Mouse (Mus musculus): ENCODE data around the gene Fer. TPM values are rescaled to one million over a fixed set of nuclear protein-coding genes. Genes with fewer than 3 reads are reported as not detected.

The Fer gene
- polyA plus RNA-seq, 1 experiment from 2014 or later, result 36.0 TPM

- DNase-seq (ENCODE audit: low spot score) (no peak), ATAC-seq (ENCODE audit: insufficient read depth, low FRiP score, low TSS enrichment) (no peak)
- WGBS, result 87% methylated on average over 8 of the region's 8 CpGs
- no peaks in the 10 kb centered on the region for H3K36me3 ChIP-seq (ENCODE audit: control insufficient read depth, insufficient read depth, low read length)
- H3K27me3 ChIP-seq (ENCODE audit: control insufficient read depth, insufficient read depth, low read length), result no peaks in the 10 kb centered on the region
- H3K4me2 ChIP-seq (ENCODE audit: low read depth), result no peak overlapping the region
- H3K9me3 ChIP-seq (ENCODE audit: control insufficient read depth, low read length), result no peaks in the 10 kb centered on the region
- no peaks in the 10 kb centered on the region for H3K4me1 ChIP-seq (ENCODE audit: control insufficient read depth, insufficient read depth, low read length)
- no peak overlapping the region for H3K4me3 ChIP-seq (ENCODE audit: low read depth, low read length)
- H3K9ac ChIP-seq (ENCODE audit: low read length), result no peak overlapping the region
- no peak overlapping the region for H3K27ac ChIP-seq (ENCODE audit: low read depth, low read length)
These were observed 275.3 kb downstream of the Fer start for GRCm38 (mm10) chr17:64138036-64138717.

- ATAC-seq (ENCODE audit: insufficient read depth, low FRiP score, low TSS enrichment) (no peak), DNase-seq (ENCODE audit: low spot score) (no peak)
- Histone ChIP-seq H3K27ac (ENCODE audit: low read depth, low read length) (no peak overlapping the region), H3K27me3 (ENCODE audit: control insufficient read depth, insufficient read depth, low read length) (no peaks in the 10 kb centered on the region), H3K4me1 (ENCODE audit: control insufficient read depth, insufficient read depth, low read length) (no peaks in the 10 kb centered on the region), H3K4me2 (ENCODE audit: low read depth) (no peak overlapping the region), H3K9me3 (ENCODE audit: control insufficient read depth, low read length) (no peaks in the 10 kb centered on the region), H3K36me3 (ENCODE audit: control insufficient read depth, insufficient read depth, low read length) (no peaks in the 10 kb centered on the region), H3K4me3 (ENCODE audit: low read depth, low read length) (no peak overlapping the region), H3K9ac (ENCODE audit: low read length) (no peak overlapping the region)
- 93% methylated on average over 11 of the region's 11 CpGs for WGBS
These were observed 276.5 kb downstream of the Fer start for GRCm38 (mm10) chr17:64139231-64139915.

GRCm38 (mm10) chr17:64140063-64140850, 277.4 kb downstream of the Fer start:
- DNase-seq (ENCODE audit: low spot score) (peak; percentile 60), ATAC-seq (ENCODE audit: insufficient read depth, low FRiP score, low TSS enrichment) (peak; percentile 83)
- WGBS, result 68% methylated on average over 18 of the region's 18 CpGs

GRCm38 (mm10) chr17:64141856-64142255, 279.0 kb downstream of the Fer start:
- no peak for ATAC-seq (ENCODE audit: insufficient read depth, low FRiP score, low TSS enrichment)
- H3K36me3 ChIP-seq (ENCODE audit: control insufficient read depth, insufficient read depth, low read length), result no peaks in the 10 kb centered on the region
- H3K9ac ChIP-seq (ENCODE audit: low read length), result no peak overlapping the region
- no peak overlapping the region for H3K27ac ChIP-seq (ENCODE audit: low read depth, low read length)
- H3K4me1 ChIP-seq (ENCODE audit: control insufficient read depth, insufficient read depth, low read length), result no peaks in the 10 kb centered on the region
- H3K4me2 ChIP-seq (ENCODE audit: low read depth), result no peak overlapping the region
- H3K4me3 ChIP-seq (ENCODE audit: low read depth, low read length), result no peak overlapping the region
- no peak for DNase-seq (ENCODE audit: low spot score)
- no peaks in the 10 kb centered on the region for H3K27me3 ChIP-seq (ENCODE audit: control insufficient read depth, insufficient read depth, low read length)
- WGBS, result 87% methylated on average over 9 of the region's 9 CpGs
- no peaks in the 10 kb centered on the region for H3K9me3 ChIP-seq (ENCODE audit: control insufficient read depth, low read length)

More at GRCm38 (mm10) chr17:64140063-64140850, 277.4 kb downstream of the Fer start:
- Histone ChIP-seq H3K27me3 (ENCODE audit: control insufficient read depth, insufficient read depth, low read length) (no peaks in the 10 kb centered on the region), H3K4me3 (ENCODE audit: low read depth, low read length) (no peak overlapping the region), H3K9me3 (ENCODE audit: control insufficient read depth, low read length) (no peaks in the 10 kb centered on the region), H3K27ac (ENCODE audit: low read depth, low read length) (no peak overlapping the region), H3K4me1 (ENCODE audit: control insufficient read depth, insufficient read depth, low read length) (no peaks in the 10 kb centered on the region), H3K4me2 (ENCODE audit: low read depth) (no peak overlapping the region), H3K9ac (ENCODE audit: low read length) (no peak overlapping the region), H3K36me3 (ENCODE audit: control insufficient read depth, insufficient read depth, low read length) (no peaks in the 10 kb centered on the region)

GRCm38 (mm10) chr17:64146409-64146808, 283.5 kb downstream of the Fer start:
- Histone ChIP-seq H3K4me1 (ENCODE audit: control insufficient read depth, insufficient read depth, low read length) (no peaks in the 10 kb centered on the region), H3K27ac (ENCODE audit: low read depth, low read length) (no peak overlapping the region), H3K4me2 (ENCODE audit: low read depth) (no peak overlapping the region), H3K4me3 (ENCODE audit: low read depth, low read length) (no peak overlapping the region), H3K27me3 (ENCODE audit: control insufficient read depth, insufficient read depth, low read length) (no peaks in the 10 kb centered on the region), H3K36me3 (ENCODE audit: control insufficient read depth, insufficient read depth, low read length) (no peaks in the 10 kb centered on the region), H3K9ac (ENCODE audit: low read length) (no peak overlapping the region), H3K9me3 (ENCODE audit: control insufficient read depth, low read length) (no peaks in the 10 kb centered on the region)
- 96% methylated on average over 4 of the region's 4 CpGs for WGBS
- ATAC-seq (ENCODE audit: insufficient read depth, low FRiP score, low TSS enrichment) (no peak), DNase-seq (ENCODE audit: low spot score) (no peak)

- Histone ChIP-seq H3K36me3 (ENCODE audit: control insufficient read depth, insufficient read depth, low read length) (no peaks in the 10 kb centered on the region), H3K4me1 (ENCODE audit: control insufficient read depth, insufficient read depth, low read length) (no peaks in the 10 kb centered on the region), H3K4me3 (ENCODE audit: low read depth, low read length) (no peak overlapping the region), H3K9ac (ENCODE audit: low read length) (no peak overlapping the region), H3K4me2 (ENCODE audit: low read depth) (no peak overlapping the region), H3K27me3 (ENCODE audit: control insufficient read depth, insufficient read depth, low read length) (no peaks in the 10 kb centered on the region), H3K9me3 (ENCODE audit: control insufficient read depth, low read length) (no peaks in the 10 kb centered on the region), H3K27ac (ENCODE audit: low read depth, low read length) (no peak overlapping the region)
- DNase-seq (ENCODE audit: low spot score) (no peak), ATAC-seq (ENCODE audit: insufficient read depth, low FRiP score, low TSS enrichment) (no peak)
- WGBS, result no CpG with 5 or more reads among the region's 1 CpGs
These were observed 287.9 kb downstream of the Fer start for GRCm38 (mm10) chr17:64150717-64151116.

- no peak overlapping the region for H3K27ac ChIP-seq (ENCODE audit: low read depth, low read length)
- H3K4me2 ChIP-seq (ENCODE audit: low read depth), result no peak overlapping the region
- no peak for ATAC-seq (ENCODE audit: insufficient read depth, low FRiP score, low TSS enrichment)
- no peaks in the 10 kb centered on the region for H3K9me3 ChIP-seq (ENCODE audit: control insufficient read depth, low read length)
- WGBS, result 92% methylated on average over 5 of the region's 5 CpGs
- H3K27me3 ChIP-seq (ENCODE audit: control insufficient read depth, insufficient read depth, low read length), result no peaks in the 10 kb centered on the region
- no peak overlapping the region for H3K9ac ChIP-seq (ENCODE audit: low read length)
- DNase-seq (ENCODE audit: low spot score), result no peak
- no peaks in the 10 kb centered on the region for H3K4me1 ChIP-seq (ENCODE audit: control insufficient read depth, insufficient read depth, low read length)
- no peaks in the 10 kb centered on the region for H3K36me3 ChIP-seq (ENCODE audit: control insufficient read depth, insufficient read depth, low read length)
- H3K4me3 ChIP-seq (ENCODE audit: low read depth, low read length), result no peak overlapping the region
These were observed 304.9 kb downstream of the Fer start for GRCm38 (mm10) chr17:64167731-64168130.

GRCm38 (mm10) chr17:64170019-64170418, 307.2 kb downstream of the Fer start:
- Histone ChIP-seq H3K27ac (ENCODE audit: low read depth, low read length) (no peak overlapping the region), H3K4me2 (ENCODE audit: low read depth) (no peak overlapping the region), H3K4me3 (ENCODE audit: low read depth, low read length) (no peak overlapping the region), H3K9ac (ENCODE audit: low read length) (no peak overlapping the region), H3K27me3 (ENCODE audit: control insufficient read depth, insufficient read depth, low read length) (no peaks in the 10 kb centered on the region), H3K4me1 (ENCODE audit: control insufficient read depth, insufficient read depth, low read length) (no peaks in the 10 kb centered on the region), H3K36me3 (ENCODE audit: control insufficient read depth, insufficient read depth, low read length) (no peaks in the 10 kb centered on the region), H3K9me3 (ENCODE audit: control insufficient read depth, low read length) (no peaks in the 10 kb centered on the region)
- no peak for ATAC-seq (ENCODE audit: insufficient read depth, low FRiP score, low TSS enrichment)
- no peak for DNase-seq (ENCODE audit: low spot score)
- WGBS, result 87% methylated on average over 5 of the region's 5 CpGs
